Mouse (Mus musculus) liver, embryonic 16.5 days (tissue): ENCODE data around the gene Slc27a2. TPM values are rescaled to one million over a fixed set of nuclear protein-coding genes. Genes with fewer than 3 reads are reported as not detected.

Source experiments
- ATAC-seq: fragments of 200-750 bp; cut with Nextera tagmentation; 2 replicates; pipeline ENCODE4 v1.8.0; 2017; ENCODE audit warnings: low read depth, mild to moderate bottlenecking, moderate number of reproducible peaks, moderate library complexity
- H3K27ac ChIP-seq: fragments of 300-500 bp; sonication (generic); 2 replicates; pipeline ENCODE4 v1.5.1; 2014; ENCODE audit warnings: mild to moderate bottlenecking, low read length
- H3K27me3 ChIP-seq: fragments of 300-500 bp; sonication (generic); 2 replicates; pipeline ENCODE4 v1.6.1; 2014; ENCODE audit warnings: low read depth, low read length, mixed read lengths; ENCODE audit not compliant: control insufficient read depth, insufficient read depth
- H3K36me3 ChIP-seq: fragments of 300-500 bp; sonication (generic); 2 replicates; pipeline ENCODE4 v1.6.1; 2014; ENCODE audit warnings: mild to moderate bottlenecking; ENCODE audit not compliant: control insufficient read depth, insufficient read depth
- H3K4me1 ChIP-seq: fragments of 300-500 bp; sonication (generic); 2 replicates; pipeline ENCODE4 v1.6.1; 2014; ENCODE audit warnings: low read depth, low read length, mixed read lengths; ENCODE audit not compliant: control insufficient read depth
- H3K4me2 ChIP-seq: fragments of 300-500 bp; sonication (generic); 2 replicates; pipeline ENCODE4 v1.6.1; 2014; ENCODE audit warnings: low read depth, low read length, mixed read lengths
- H3K4me3 ChIP-seq: fragments of 300-500 bp; sonication (generic); 2 replicates; pipeline ENCODE4 v1.5.1; 2014; ENCODE audit warnings: low read depth, mild to moderate bottlenecking, low read length
- H3K9ac ChIP-seq: fragments of 300-500 bp; sonication (generic); 2 replicates; pipeline ENCODE4 v1.6.1; 2014; ENCODE audit warnings: low read depth, low read length
- H3K9me3 ChIP-seq: fragments of 300-500 bp; sonication (generic); replicated peaks from 2 replicates; pipeline ENCODE4 v1.6.1; 2016; ENCODE audit warnings: low read length; ENCODE audit not compliant: control insufficient read depth
- WGBS: fragments of 180-500 bp; shearing (Covaris S2); extraction: QIAGEN DNeasy Blood & Tissue Kit; methylation state at CpG from one replicate; pipeline ENCODE4 v1.1.7; 2014; ENCODE audit not compliant: insufficient replicate concordance; 5-methylcytosine and 5-hydroxymethylcytosine counted together
- polyA plus RNA-seq: library from polyadenylated mRNA; unstranded; fragments of >200 nt; fragmentation: Nextera tagmentation; extraction: Ambion mirVana; gene quantifications from 2 replicates; pipeline ENCODE4 v1.2.1, GENCODE M21; 2015

Gene Slc27a2
- polyA plus RNA-seq, 1 experiment from 2014 or later: 150 TPM

DNA sequence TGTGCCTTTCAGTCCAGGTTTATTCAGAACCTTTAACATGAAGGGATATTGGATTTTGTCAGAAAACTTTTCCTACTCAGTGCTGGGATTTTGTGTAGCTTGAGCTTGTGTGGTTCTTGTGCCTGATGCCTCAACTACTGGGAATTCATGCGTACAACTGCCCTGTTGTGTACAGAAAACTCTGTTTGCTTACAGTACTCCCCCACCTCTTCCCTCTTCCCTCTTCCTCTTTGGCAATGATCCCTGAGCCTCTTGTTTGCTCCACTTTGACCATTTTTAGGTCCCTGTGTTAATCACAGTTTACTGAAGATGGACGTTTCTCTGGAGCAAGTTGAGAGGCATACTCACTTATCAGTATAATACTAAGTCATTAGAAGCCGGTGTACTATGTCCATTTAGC lies 5.8 kb upstream of the Slc27a2 start:
- Histone ChIP-seq H3K27me3 (no peaks in the 10 kb centered on the region; the same call in 1 of the 2 replicates), H3K9ac (no peak overlapping the region), H3K4me1 (peaks cover 4% of the 10 kb centered on the region; the same call in 1 of the 2 replicates), H3K9me3 (no peaks in the 10 kb centered on the region), H3K36me3 (no peaks in the 10 kb centered on the region), H3K4me3 (no peak overlapping the region), H3K4me2 (0 out of 2 replicates have a peak overlapping the region, but pooled peaks have one; percentile 3), H3K27ac (peak overlapping the region; percentile 77)
- peak; percentile 60 for ATAC-seq
- 41% methylated on average over 3 of the region's 3 CpGs for WGBS

DNA sequence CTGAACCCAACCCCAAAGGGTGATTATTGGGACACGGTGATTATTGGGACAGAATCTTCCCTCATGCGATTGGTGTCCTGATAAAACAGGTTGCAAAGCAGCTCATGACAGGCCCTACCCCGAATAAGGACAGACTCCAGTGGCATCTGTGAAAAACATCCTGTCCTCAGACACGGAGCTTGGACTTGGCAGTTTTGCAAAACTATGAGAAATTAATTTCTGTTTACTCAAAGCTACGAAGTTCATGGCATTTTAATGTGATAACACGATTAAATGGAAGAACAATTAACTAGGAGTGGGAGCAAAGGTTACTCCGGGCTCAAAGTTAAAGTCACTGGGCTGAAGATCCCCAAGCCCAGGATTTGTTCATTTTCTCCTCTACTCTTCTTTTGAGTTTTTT lies 2.5 kb upstream of the Slc27a2 start:
- WGBS: 62% methylated on average over 7 of the region's 7 CpGs
- no peaks in the 10 kb centered on the region for H3K9me3 ChIP-seq
- peaks cover 4% of the 10 kb centered on the region for H3K4me1 ChIP-seq
- no peak overlapping the region for H3K9ac ChIP-seq
- H3K27ac ChIP-seq: no peak overlapping the region
- H3K27me3 ChIP-seq: peaks cover 23% of the 10 kb centered on the region
- H3K4me2 ChIP-seq: no peak overlapping the region
- ATAC-seq: no peak
- no peak overlapping the region for H3K4me3 ChIP-seq
- H3K36me3 ChIP-seq: no peaks in the 10 kb centered on the region

DNA sequence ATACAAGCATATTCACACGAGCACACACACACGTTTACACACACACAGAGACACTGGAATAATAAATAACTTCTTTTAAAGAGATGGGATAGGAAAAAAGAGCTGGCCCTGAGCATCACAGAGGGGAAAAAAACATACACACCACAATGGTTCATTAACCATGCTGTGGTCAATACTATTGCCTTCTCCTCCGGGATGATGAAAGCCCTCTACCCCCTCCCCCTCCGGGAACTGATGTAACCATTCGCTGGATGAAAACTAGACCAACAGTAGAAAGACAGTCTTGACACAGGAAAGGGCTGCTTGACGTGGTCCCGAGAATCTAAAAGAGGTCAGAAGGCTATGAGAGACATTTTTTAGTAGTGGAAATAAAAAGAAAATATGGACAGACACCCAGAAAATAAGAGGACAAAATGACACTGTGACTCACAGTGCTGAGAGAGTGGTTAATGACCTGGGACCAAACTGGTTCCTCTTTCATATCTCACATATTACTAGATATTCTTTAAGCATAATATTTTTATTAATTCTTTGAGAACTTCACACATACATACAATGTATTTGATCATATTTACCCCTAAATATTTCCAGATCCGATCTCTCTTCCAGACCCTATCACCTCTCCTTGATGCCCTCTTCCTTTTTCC lies 840 bp upstream of the Slc27a2 start:
- H3K36me3 ChIP-seq: no peaks in the 10 kb centered on the region
- H3K4me3 ChIP-seq: no peak overlapping the region
- ATAC-seq: no peak
- no peak overlapping the region for H3K27ac ChIP-seq
- no peak overlapping the region for H3K4me2 ChIP-seq
- no peak overlapping the region for H3K9ac ChIP-seq
- 43% methylated on average over 8 of the region's 8 CpGs for WGBS
- peaks cover 3% of the 10 kb centered on the region for H3K4me1 ChIP-seq
- no peaks in the 10 kb centered on the region for H3K9me3 ChIP-seq
- peaks cover 23% of the 10 kb centered on the region for H3K27me3 ChIP-seq

DNA sequence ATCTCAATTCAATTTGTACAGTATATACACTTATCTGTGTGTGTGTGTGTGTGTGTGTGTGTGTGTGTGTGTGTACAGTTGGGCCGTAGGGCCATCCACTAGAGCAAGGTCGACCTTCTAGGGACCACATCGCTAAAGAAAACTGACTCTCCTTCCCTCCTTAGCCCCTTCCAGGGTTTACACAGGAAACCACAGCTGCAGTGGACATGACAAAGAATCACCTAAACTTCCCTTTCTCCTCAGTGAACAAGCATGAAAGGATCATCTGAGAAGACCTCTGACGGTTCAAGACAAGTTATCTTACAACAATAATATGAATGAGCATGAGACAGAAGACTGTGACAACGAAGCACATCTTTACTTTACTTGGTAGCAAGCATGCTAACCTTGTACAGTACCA lies 311 bp upstream of the Slc27a2 start:
- H3K9ac ChIP-seq: no peak overlapping the region
- H3K27ac ChIP-seq: peak overlapping the region; percentile 24; the same call in 1 of the 2 replicates
- ATAC-seq: no peak
- H3K27me3 ChIP-seq: peaks cover 23% of the 10 kb centered on the region
- H3K36me3 ChIP-seq: no peaks in the 10 kb centered on the region
- 4% methylated on average over 5 of the region's 5 CpGs for WGBS
- H3K4me2 ChIP-seq: peak overlapping the region; percentile 56
- H3K4me3 ChIP-seq: no peak overlapping the region
- H3K4me1 ChIP-seq: peaks cover 3% of the 10 kb centered on the region
- H3K9me3 ChIP-seq: no peaks in the 10 kb centered on the region

DNA sequence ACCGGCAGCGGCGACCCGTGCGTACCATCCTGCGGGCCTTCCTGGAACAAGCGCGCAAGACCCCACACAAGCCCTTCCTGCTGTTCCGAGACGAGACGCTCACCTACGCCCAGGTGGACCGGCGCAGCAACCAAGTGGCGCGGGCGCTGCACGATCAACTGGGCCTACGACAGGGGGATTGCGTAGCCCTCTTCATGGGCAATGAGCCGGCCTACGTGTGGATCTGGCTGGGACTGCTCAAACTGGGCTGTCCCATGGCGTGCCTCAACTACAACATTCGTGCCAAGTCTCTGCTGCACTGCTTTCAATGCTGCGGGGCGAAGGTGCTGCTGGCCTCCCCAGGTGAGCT lies 1.1 kb downstream of the Slc27a2 start:
- Histone ChIP-seq H3K4me3 (peak overlapping the region; percentile 63), H3K9ac (peak overlapping the region; percentile 61), H3K9me3 (no peaks in the 10 kb centered on the region), H3K4me1 (peaks cover 3% of the 10 kb centered on the region), H3K27ac (peak overlapping the region; percentile 73), H3K27me3 (peaks cover 23% of the 10 kb centered on the region), H3K4me2 (peak overlapping the region; percentile 56), H3K36me3 (no peaks in the 10 kb centered on the region)
- ATAC-seq: no peak
- WGBS: 5% methylated on average over 26 of the region's 26 CpGs

DNA sequence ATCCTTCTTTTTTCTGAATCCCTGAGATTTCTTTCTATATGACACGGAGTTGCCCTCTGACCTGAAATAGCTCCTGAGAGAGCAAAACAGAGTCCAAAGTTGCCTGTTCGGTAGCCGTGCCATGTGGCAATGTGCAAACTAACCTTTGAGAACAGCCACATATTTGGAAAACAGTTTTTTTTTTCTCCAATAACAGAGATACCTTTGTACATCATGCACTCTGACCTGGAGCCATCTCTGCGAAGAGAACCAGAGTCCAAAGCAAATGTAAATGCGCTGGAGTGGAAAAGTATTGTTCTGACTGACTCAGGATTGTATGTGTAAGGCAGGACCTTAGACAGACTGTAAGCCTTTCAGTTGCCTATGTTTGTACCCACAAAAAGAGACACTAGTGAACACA lies 3.3 kb downstream of the Slc27a2 start:
- Histone ChIP-seq H3K9me3 (no peaks in the 10 kb centered on the region), H3K4me2 (peak overlapping the region; percentile 35), H3K4me3 (peak overlapping the region; percentile 63; the same call in 1 of the 2 replicates), H3K4me1 (peaks cover 3% of the 10 kb centered on the region), H3K36me3 (no peaks in the 10 kb centered on the region), H3K27me3 (peaks cover 23% of the 10 kb centered on the region), H3K27ac (peak overlapping the region; percentile 78), H3K9ac (no peak overlapping the region)
- ATAC-seq: peak; percentile 64
- 54% methylated on average over 5 of the region's 5 CpGs for WGBS

DNA sequence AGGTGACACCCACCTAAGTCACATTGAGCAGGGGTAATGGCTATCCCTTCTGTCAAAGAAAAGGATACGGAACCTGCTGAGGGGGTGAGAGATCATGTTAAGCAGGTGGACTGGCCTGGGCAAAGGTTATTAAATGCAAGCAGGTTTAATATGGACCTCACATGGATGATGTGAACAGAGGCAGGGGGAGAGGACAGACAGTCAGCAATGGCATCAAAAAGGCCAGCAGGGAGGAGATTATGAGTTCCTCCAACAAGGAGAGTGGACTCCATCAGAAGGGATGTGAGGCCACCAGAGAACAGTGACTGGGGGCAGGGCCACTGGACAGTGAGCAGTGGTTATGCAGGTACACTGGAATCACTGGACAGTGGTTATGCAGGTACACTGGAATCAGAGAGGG lies 7.9 kb downstream of the Slc27a2 start:
- no peak for ATAC-seq
- Histone ChIP-seq H3K36me3 (no peaks in the 10 kb centered on the region), H3K27ac (no peak overlapping the region), H3K4me1 (no peaks in the 10 kb centered on the region), H3K4me3 (no peak overlapping the region), H3K9me3 (no peaks in the 10 kb centered on the region), H3K9ac (no peak overlapping the region), H3K4me2 (no peak overlapping the region), H3K27me3 (no peaks in the 10 kb centered on the region)
- 67% methylated on average over 1 of the region's 1 CpGs for WGBS

DNA sequence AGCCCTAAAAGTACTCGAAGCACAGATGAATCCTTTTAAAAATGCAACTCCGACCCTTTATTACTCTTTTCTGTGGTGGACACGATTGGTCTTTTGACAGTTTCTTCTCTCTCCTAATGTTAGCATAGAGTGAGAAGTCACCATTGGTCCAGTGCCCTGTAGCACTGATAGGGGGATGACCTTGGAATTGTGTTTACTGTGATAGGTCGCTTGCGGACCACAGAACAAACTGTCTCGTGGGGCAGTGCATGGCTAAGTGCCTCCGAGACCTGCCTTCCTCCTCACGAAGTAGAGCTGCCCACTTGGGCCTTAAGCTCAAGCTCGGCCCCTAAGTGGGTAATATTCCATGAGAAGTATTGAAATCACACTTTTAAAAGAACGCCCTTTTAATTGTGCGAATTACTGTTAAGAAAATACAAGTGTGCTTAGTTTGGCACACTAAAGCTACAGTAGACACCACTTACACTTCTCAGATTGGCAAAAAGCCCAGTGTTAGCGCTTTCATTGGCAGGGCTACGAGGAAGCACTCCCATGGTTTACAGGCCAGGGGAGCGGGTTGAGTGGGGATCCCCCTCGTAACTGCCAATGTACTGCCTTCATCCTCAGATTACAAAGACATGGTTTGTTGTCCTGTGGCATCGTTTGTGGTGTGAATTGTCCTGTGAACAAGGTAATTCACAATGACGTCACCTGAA lies 11.4 kb downstream of the Slc27a2 start:
- H3K9me3 ChIP-seq: no peaks in the 10 kb centered on the region
- no peak overlapping the region for H3K9ac ChIP-seq
- H3K36me3 ChIP-seq: peaks cover 2% of the 10 kb centered on the region; the same call in 1 of the 2 replicates
- H3K27me3 ChIP-seq: no peaks in the 10 kb centered on the region
- WGBS: 63% methylated on average over 17 of the region's 17 CpGs
- H3K27ac ChIP-seq: no peak overlapping the region
- H3K4me1 ChIP-seq: no peaks in the 10 kb centered on the region
- no peak overlapping the region for H3K4me2 ChIP-seq
- no peak overlapping the region for H3K4me3 ChIP-seq
- ATAC-seq: no peak

DNA sequence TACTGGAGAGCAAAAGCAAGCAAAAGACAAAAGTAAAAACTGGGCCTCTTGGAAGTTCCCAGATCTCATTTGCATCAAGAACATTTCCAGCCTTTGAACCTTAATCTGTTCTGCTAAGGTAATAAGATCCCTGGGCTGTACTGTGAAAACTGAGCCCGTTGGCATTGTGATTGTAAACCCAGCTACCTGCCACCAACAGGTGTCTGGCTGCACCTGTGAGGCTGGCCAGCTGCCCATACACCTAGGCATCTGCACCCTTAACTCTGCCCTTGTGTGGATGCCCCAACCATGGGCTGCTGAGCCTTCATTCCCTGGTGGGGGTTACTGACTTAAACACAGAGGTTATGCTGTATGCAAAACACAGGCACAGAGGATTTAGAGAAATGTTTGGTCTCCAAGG lies 20.0 kb downstream of the Slc27a2 start:
- H3K27ac ChIP-seq: no peak overlapping the region
- H3K9me3 ChIP-seq: no peaks in the 10 kb centered on the region
- WGBS: 56% methylated on average over 1 of the region's 1 CpGs
- ATAC-seq: no peak
- peaks cover 16% of the 10 kb centered on the region for H3K36me3 ChIP-seq
- no peak overlapping the region for H3K9ac ChIP-seq
- H3K27me3 ChIP-seq: no peaks in the 10 kb centered on the region
- H3K4me3 ChIP-seq: no peak overlapping the region
- no peaks in the 10 kb centered on the region; the same call in 1 of the 2 replicates for H3K4me1 ChIP-seq
- no peak overlapping the region for H3K4me2 ChIP-seq
